Mouse (Mus musculus): ENCODE results near the gene Pole4.
"Not testable (repeated sequence)": the region's sequence is repeated elsewhere in the genome, so short reads cannot be mapped to it uniquely, and the experiment has no call there.

The Pole4 gene

DNA sequence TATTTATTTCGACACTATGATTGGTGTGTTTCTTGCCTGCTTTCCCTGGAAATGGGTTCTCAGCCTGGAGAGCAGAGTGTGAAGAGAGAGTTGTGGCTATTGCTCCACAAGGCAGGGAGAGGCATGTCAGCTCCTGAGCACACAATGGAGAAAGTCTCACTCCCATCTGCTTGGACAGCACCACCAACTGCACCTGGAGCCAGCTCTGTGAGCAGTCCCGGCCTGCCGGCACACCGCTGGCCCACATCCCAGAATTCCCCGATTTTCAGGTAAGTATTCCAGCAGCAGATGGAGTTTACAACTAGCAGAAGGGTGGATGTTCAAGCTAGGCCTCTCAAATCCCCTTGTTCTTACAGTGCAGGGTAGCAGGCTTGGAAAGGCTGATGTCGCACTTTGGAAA, 10.1 kb upstream of the Pole4 start:
- no peak for DNase-seq (ENCODE audit: low spot score in 2 of 2)

GRCm38 (mm10) chr6:82714841-82715240, 9.7 kb upstream of the Pole4 start:
- DNase-seq (ENCODE audit: low spot score in 2 of 2): no peak

GRCm38 (mm10) chr6:82714243-82714642, 9.1 kb upstream of the Pole4 start:
- DNase-seq (ENCODE audit: low spot score in 2 of 2): peak; percentile 70

- DNase-seq (ENCODE audit: low spot score in 2 of 2): no peak
Observed at GRCm38 (mm10) chr6:82707742-82708141, 2.6 kb upstream of the Pole4 start.

DNA sequence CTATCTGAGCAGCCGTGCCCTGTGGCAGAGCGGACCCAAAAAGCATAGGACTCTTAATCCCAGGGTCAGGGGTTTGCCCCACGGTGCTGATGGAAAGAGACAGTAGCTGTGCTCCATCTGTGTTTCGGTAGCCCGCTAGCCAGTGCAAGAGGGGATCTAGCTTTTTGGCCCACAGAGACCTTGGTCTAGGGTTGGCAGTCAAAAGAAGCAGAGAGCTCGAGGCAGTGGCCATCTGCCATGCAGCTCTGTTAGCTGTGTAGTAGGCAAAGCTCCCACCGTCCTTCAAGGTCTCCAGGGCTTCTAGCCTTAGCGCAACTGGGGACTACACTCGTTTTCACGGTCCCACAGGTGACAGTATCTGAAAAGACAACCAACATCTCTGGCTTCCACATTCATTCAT, 2.1 kb upstream of the Pole4 start:
- no peak for DNase-seq (ENCODE audit: low spot score in 2 of 2)

GRCm38 (mm10) chr6:82703710-82704109, 1.5 kb downstream of the Pole4 start:
- DNase-seq (ENCODE audit: low spot score in 2 of 2): no peak

GRCm38 (mm10) chr6:82702593-82703017, 2.6 kb downstream of the Pole4 start:
- peak; percentile 79 to 85 for DNase-seq (ENCODE audit: low spot score in 2 of 2)

DNA sequence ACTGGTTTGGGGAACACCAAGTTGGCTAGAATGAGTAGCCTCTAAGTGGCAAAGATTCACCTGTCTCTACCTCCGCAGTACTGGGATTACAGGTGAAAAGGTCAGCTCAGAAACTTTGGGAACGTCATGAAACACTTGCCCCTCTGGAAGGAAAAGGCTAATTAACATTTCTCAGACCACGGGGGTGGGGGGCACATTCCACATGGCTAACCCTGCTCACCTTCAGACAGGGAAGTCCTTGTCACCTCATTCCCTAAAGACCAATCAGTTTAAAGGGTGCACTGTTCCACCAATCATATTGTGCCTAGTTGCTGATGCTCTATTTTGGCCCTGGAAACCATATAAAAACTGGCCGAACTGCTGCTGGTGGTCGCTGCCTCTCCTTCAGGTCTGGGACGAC, 3.9 kb downstream of the Pole4 start:
- no peak for DNase-seq (ENCODE audit: low spot score in 2 of 2)

GRCm38 (mm10) chr6:82699831-82700230, 5.3 kb downstream of the Pole4 start:
- no peak for DNase-seq (ENCODE audit: low spot score in 2 of 2)

GRCm38 (mm10) chr6:82696736-82697135, 8.4 kb downstream of the Pole4 start:
- DNase-seq (ENCODE audit: low spot score in 2 of 2): no peak

- no peak for DNase-seq (ENCODE audit: low spot score in 2 of 2)
Observed at GRCm38 (mm10) chr6:82694668-82695067, 10.5 kb downstream of the Pole4 start.

- no peak for DNase-seq (ENCODE audit: low spot score in 2 of 2)
Observed at GRCm38 (mm10) chr6:82689474-82689873, 15.7 kb downstream of the Pole4 start.

DNA sequence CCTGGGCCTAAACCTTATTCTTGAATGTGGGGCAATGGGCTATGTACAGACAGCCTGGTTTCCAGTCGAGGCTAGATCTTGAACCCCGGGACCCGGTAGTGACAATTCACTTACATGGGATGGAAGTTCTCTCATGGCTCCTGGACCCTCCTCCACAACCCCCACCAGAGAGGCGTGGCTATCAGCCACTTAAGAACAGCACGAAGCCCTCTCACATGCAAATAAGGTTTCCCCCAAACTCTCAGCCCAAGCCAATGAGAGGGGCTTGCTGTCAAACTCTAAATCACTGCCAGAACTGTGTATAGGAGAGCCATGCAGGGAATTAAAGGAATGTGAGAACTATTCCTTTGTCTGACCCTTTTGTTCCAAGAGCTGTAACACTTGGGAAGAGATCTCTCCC, 16.6 kb downstream of the Pole4 start:
- DNase-seq (ENCODE audit: low spot score in 2 of 2): not testable (repeated sequence)

DNA sequence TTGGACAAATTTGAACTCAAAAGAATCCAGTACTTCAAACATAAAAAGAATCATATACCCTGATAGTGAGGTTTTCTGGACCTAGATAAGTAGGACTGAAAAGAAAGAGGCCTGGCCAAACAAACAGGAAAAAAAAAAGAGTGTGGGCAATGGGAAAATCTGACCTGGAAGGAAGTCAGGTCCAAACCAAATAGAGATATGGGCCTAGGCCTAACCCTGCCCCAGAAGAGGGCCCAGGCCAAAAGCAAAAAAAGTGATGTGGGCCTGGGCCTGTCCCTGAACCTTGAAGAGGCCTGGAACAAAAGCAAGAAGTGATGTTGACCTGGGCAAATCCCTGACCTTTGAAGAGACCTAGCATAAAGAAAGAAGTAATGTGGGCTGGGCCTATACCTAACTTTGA, 21.0 kb downstream of the Pole4 start:
- no peak for DNase-seq (ENCODE audit: low spot score in 2 of 2)

- not testable (repeated sequence) for DNase-seq (ENCODE audit: low spot score in 2 of 2)
Observed at GRCm38 (mm10) chr6:82679286-82679685, 25.9 kb downstream of the Pole4 start.

GRCm38 (mm10) chr6:82677629-82678028, 27.5 kb downstream of the Pole4 start:
- DNase-seq (ENCODE audit: low spot score in 2 of 2): not testable (repeated sequence)

DNA sequence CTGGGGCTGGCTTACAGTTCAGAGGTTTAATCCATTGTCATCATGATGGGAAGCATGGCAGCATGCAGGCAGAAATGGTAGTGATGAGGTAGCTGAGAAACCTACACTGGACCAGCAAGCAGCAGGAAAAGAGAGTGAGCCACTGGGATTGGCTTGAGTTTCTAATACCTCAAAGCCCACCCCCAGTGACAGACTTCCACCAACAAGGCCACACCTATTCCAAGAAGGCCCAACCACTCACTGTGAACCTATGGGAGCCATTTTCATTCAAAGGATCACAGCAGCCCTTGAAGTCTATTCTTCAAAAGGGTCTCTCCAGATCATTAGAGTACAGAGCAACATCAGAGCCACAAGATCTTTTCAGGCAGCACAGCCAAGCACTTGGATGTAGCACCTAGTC, 38.7 kb downstream of the Pole4 start:
- DNase-seq (ENCODE audit: low spot score in 2 of 2): no peak

- DNase-seq (ENCODE audit: low spot score in 2 of 2): no peak
Observed at GRCm38 (mm10) chr6:82653169-82653525, 52.0 kb downstream of the Pole4 start.

DNA sequence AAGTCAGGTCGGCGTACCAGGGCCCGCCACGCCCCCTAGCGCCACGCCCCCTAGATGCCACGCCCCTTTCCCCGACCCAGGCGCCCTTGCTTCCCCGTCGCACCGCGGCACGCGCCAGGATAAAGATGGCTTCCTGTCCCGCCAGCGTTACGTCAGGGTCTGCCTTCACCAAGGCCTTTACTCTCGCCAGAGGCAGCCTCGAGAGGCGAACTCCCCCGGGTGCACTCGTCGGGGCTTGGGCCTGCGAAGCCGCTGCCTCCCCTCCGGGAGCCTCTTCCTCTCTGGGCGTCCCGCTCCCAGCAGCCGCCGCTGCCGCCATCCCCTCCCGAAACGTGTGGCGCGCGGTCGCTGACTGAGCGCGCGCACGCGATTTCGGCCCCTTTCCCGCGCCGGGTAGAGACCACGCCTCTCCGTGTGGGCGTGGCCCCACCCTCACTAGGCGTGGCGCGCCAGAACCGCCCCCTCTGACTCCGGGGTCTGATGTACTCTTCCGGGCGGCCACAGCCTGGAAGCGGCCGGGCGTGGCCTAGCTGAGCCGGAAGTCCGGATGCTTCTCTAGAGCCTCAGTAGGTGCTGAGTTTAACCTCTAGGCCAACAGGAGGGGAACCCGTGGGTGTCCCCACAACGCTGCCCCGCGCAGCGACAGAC, 52.5 kb downstream of the Pole4 start:
- DNase-seq (ENCODE audit: low spot score in 2 of 2): peak; percentile 84

- DNase-seq (ENCODE audit: low spot score in 2 of 2): no peak
Observed at GRCm38 (mm10) chr6:82649096-82649495, 56.1 kb downstream of the Pole4 start.

- no peak for DNase-seq (ENCODE audit: low spot score in 2 of 2)
Observed at GRCm38 (mm10) chr6:82647940-82648655, 57.1 kb downstream of the Pole4 start.

- no peak for DNase-seq (ENCODE audit: low spot score in 2 of 2)
Observed at GRCm38 (mm10) chr6:82647001-82647400, 58.2 kb downstream of the Pole4 start.

DNA sequence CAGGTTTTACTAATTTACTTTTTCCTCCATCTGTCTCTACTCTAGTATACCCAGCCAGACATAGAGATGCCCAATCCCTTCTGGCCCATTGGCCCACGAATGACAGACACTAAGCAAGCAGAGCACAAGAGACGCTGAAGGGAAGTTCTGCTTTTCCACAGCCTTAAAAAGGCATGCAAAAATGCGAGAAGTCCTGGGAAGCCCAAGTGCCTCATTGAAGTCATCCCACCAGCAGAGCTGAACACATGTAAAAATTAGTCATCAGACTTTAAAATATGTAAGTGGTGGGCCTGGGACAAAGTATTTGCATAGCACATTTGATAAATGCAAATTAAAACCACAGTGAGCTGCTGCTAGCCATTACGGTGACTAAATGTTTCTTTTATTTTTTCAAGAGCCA, 65.1 kb downstream of the Pole4 start:
- DNase-seq (ENCODE audit: low spot score in 2 of 2): peak in 1 of 2 experiments; percentile 17

GRCm38 (mm10) chr6:82625331-82625730, 79.8 kb downstream of the Pole4 start:
- DNase-seq (ENCODE audit: low spot score in 2 of 2): not testable (repeated sequence)

Data from frontal cortex, postnatal 25 days (tissue).